Mouse (Mus musculus) R1 (cell line): ENCODE results near the gene Gm45021.

Source experiments
- DNase-seq: peaks from one replicate; pipeline ENCODE4 v3.0.0-alpha.2; 2018; ENCODE audit warnings: low read depth, low spot score

The Gm45021 gene

GRCm38 (mm10) chr6:48648779-48649178 is 59.4 kb downstream of the Gm45021 start:
- DNase-seq, result no peak

- DNase-seq, result no peak
Observed at GRCm38 (mm10) chr6:48650041-48650440, 60.6 kb downstream of the Gm45021 start.

- DNase-seq, result no peak
Observed at GRCm38 (mm10) chr6:48658721-48659120, 69.3 kb downstream of the Gm45021 start.
